Comparison of ENCODE assay signal across 8 mouse cellular contexts in the genomic region with DNA sequence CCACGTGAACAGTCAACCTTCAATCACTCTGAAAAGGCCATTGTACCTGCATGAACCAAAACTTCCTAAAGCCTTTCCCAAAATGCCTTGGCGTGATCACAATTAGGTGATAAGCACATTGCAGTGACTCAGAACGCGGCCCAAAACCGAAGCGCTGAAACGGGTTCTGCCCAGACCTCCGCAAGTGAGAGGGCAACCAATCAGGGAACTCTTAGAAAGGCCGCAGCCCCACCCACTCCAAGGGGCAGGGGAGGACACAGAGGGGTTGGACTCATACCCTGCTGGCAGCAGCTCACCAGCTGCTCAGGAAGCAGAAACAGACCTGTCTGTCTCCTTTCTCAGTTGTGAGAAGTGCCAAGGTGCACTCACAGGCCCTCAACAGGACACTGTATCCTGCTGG. TPM values are rescaled to one million over a fixed set of nuclear protein-coding genes. Genes with fewer than 3 reads are reported as not detected.
DNase-seq lines count a peak whose midpoint lies in the region; ATAC-seq lines count a peak whose summit lies in the region.

No protein-coding gene starts in this region.

- WGBS in forebrain, embryonic 15.5 days: 1% methylated on average over 9 of the region's 9 CpGs
- WGBS in hindbrain, embryonic 13.5 days: 4% methylated on average over 9 of the region's 9 CpGs
- WGBS in limb, embryonic 15.5 days: 7% methylated on average over 9 of the region's 9 CpGs
- 4% methylated on average over 9 of the region's 9 CpGs for whole genome bisulfite sequencing in midbrain, embryonic 15.5 days

- H3K27me3 ChIP-seq in forebrain, embryonic 15.5 days: no peaks in the 10 kb centered on the region
- no peaks in the 10 kb centered on the region for H3K27me3 ChIP-seq in hindbrain, embryonic 13.5 days
- H3K27me3 ChIP-seq in limb, embryonic 15.5 days: no peaks in the 10 kb centered on the region
- no peaks in the 10 kb centered on the region for H3K27me3 ChIP-seq in midbrain, embryonic 15.5 days (replicated peaks)

- peak overlapping the region; percentile 16 for H3K4me2 ChIP-seq in forebrain, embryonic 15.5 days (replicated peaks)
- peak overlapping the region; percentile 34 for H3K4me2 ChIP-seq in hindbrain, embryonic 13.5 days
- H3K4me2 ChIP-seq in limb, embryonic 15.5 days: peak overlapping the region; percentile 34
- 0 out of 2 replicates have a peak overlapping the region, but pooled peaks have one; percentile 12 for H3K4me2 ChIP-seq in midbrain, embryonic 15.5 days

- no peaks in the 10 kb centered on the region for H3K36me3 ChIP-seq in forebrain, embryonic 15.5 days
- no peaks in the 10 kb centered on the region for H3K36me3 ChIP-seq in hindbrain, embryonic 13.5 days
- no peaks in the 10 kb centered on the region for H3K36me3 ChIP-seq in limb, embryonic 15.5 days
- H3K36me3 ChIP-seq in midbrain, embryonic 15.5 days (replicated peaks): no peaks in the 10 kb centered on the region

- H3K4me3 ChIP-seq in forebrain, embryonic 15.5 days: no peak overlapping the region
- H3K4me3 ChIP-seq in hindbrain, embryonic 13.5 days: no peak overlapping the region
- peak overlapping the region; percentile 20 for H3K4me3 ChIP-seq in limb, embryonic 15.5 days
- no peak overlapping the region for H3K4me3 ChIP-seq in midbrain, embryonic 15.5 days

- no peak overlapping the region for H3K27ac ChIP-seq in forebrain, embryonic 15.5 days (replicated peaks)
- no peak overlapping the region for H3K27ac ChIP-seq in hindbrain, embryonic 13.5 days
- H3K27ac ChIP-seq in limb, embryonic 15.5 days: no peak overlapping the region
- H3K27ac ChIP-seq in midbrain, embryonic 15.5 days: no peak overlapping the region

- H3K9ac ChIP-seq in forebrain, embryonic 15.5 days (replicated peaks): peak overlapping the region; percentile 13; the same call in 1 of the 2 replicates
- H3K9ac ChIP-seq in hindbrain, embryonic 13.5 days: peak overlapping the region; percentile 55; the same call in 1 of the 2 replicates
- H3K9ac ChIP-seq in limb, embryonic 15.5 days: no peak overlapping the region
- H3K9ac ChIP-seq in midbrain, embryonic 15.5 days: no peak overlapping the region

- ATAC-seq in forebrain, embryonic 15.5 days (replicated peaks): 0 out of 2 replicates have a peak, but pooled peaks have one; percentile 55
- no peak for ATAC-seq in hindbrain, embryonic 13.5 days (ENCODE audit: low FRiP score)
- ATAC-seq in limb, embryonic 15.5 days (ENCODE audit: insufficient number of reproducible peaks, low FRiP score, low TSS enrichment, low read depth): no peak
- no peak; the same call in 1 of the 2 replicates for ATAC-seq in midbrain, embryonic 15.5 days (replicated peaks)

- H3K4me1 ChIP-seq in forebrain, embryonic 15.5 days: peaks cover 30% of the 10 kb centered on the region
- H3K4me1 ChIP-seq in hindbrain, embryonic 13.5 days (replicated peaks): peaks cover 35% of the 10 kb centered on the region
- H3K4me1 ChIP-seq in limb, embryonic 15.5 days: peaks cover 19% of the 10 kb centered on the region
- peaks cover 27% of the 10 kb centered on the region for H3K4me1 ChIP-seq in midbrain, embryonic 15.5 days

- H3K9me3 ChIP-seq in forebrain, embryonic 15.5 days: no peaks in the 10 kb centered on the region
- no peaks in the 10 kb centered on the region for H3K9me3 ChIP-seq in hindbrain, embryonic 13.5 days
- H3K9me3 ChIP-seq in limb, embryonic 15.5 days: no peaks in the 10 kb centered on the region
- no peaks in the 10 kb centered on the region for H3K9me3 ChIP-seq in midbrain, embryonic 15.5 days

- peak; percentile 93 for DNase-seq in Muller cell, postnatal 12 days (ENCODE audit: inconsistent ontology term)
- peak; percentile 50 for DNase-seq in cerebellum, adult 11 months
- DNase-seq in thymus, postnatal 36 days: peak; percentile 44 to 48
- DNase-seq in layer of hippocampus, adult 9-10 months (ENCODE audit: low spot score): no peak

RNA-seq across cellular contexts. Expression of gene Slc23a2, which starts 13.6 kb away (rescaled TPM):
- 27.6 and 30.2 TPM in 2 replicates for polyA plus RNA-seq in forebrain, embryonic 15.5 days (2015; fragmentation: Nextera tagmentation; extraction: Ambion mirVana)
- polyA plus RNA-seq in hindbrain, embryonic 13.5 days (2015; fragmentation: Nextera tagmentation; extraction: Ambion mirVana): 25.5 and 25.9 TPM in 2 replicates
- 11.1 and 11.5 TPM in 2 replicates for polyA plus RNA-seq in limb, embryonic 15.5 days (2015; fragmentation: Nextera tagmentation; extraction: Ambion mirVana)
- polyA plus RNA-seq in midbrain, embryonic 15.5 days (2015; fragmentation: Nextera tagmentation; extraction: Ambion mirVana): 36.3 TPM in 2 replicates

Comparison
In these comparisons a context has a peak if more than half of its experiments do, and no peak if none do; other contexts are left out.
1. H3K9ac ChIP-seq: peak in forebrain, embryonic 15.5 days (single experiment) and hindbrain, embryonic 13.5 days (single experiment); none in limb, embryonic 15.5 days (single experiment) and midbrain, embryonic 15.5 days (single experiment).
2. Peak in every context shown above with its lines, with median percentiles within 50 percentile points of each other: H3K4me2 ChIP-seq.